Mouse (Mus musculus): Measurements from ENCODE around the gene A530016L24Rik.

A530016L24Rik gene

GRCm38 (mm10) chr12:112503003-112503771, 13.9 kb downstream of the A530016L24Rik start:
- peak; percentile 47 for DNase-seq (ENCODE audit: low spot score)

GRCm38 (mm10) chr12:112506267-112506666, 17.0 kb downstream of the A530016L24Rik start:
- DNase-seq (ENCODE audit: low spot score) = no peak

- DNase-seq (ENCODE audit: low spot score) = no peak
These were observed 18.0 kb downstream of the A530016L24Rik start for GRCm38 (mm10) chr12:112507264-112507663.

- DNase-seq (ENCODE audit: low spot score) = no peak
These were observed 18.7 kb downstream of the A530016L24Rik start for GRCm38 (mm10) chr12:112507984-112508383.

- no peak for DNase-seq (ENCODE audit: low spot score)
These were observed 21.1 kb downstream of the A530016L24Rik start for GRCm38 (mm10) chr12:112510365-112510732.

- DNase-seq (ENCODE audit: low spot score) = peak; percentile 26
These were observed 21.6 kb downstream of the A530016L24Rik start for GRCm38 (mm10) chr12:112510733-112511372.

- DNase-seq (ENCODE audit: low spot score) = no peak
These were observed 25.6 kb downstream of the A530016L24Rik start for GRCm38 (mm10) chr12:112514897-112515296.

- peak; percentile 73 for DNase-seq (ENCODE audit: low spot score)
These were observed 27.6 kb downstream of the A530016L24Rik start, which contains the start of gene Tmem179 for GRCm38 (mm10) chr12:112516697-112517337. TSS of gene Tmem179 (minus strand) at chr12:112516747.

- DNase-seq (ENCODE audit: low spot score) = no peak
These were observed 28.9 kb downstream of the A530016L24Rik start for GRCm38 (mm10) chr12:112518105-112518504.

GRCm38 (mm10) chr12:112533758-112534157, 44.5 kb downstream of the A530016L24Rik start:
- no peak for DNase-seq (ENCODE audit: low spot score)

GRCm38 (mm10) chr12:112537233-112537632, 48.0 kb downstream of the A530016L24Rik start:
- DNase-seq (ENCODE audit: low spot score) = no peak

- DNase-seq (ENCODE audit: low spot score) = no peak
These were observed 49.1 kb downstream of the A530016L24Rik start for GRCm38 (mm10) chr12:112538356-112538755.

- DNase-seq (ENCODE audit: low spot score) = no peak
These were observed 50.3 kb downstream of the A530016L24Rik start for GRCm38 (mm10) chr12:112539466-112539965.

GRCm38 (mm10) chr12:112540321-112540720, 51.1 kb downstream of the A530016L24Rik start:
- no peak for DNase-seq (ENCODE audit: low spot score)

GRCm38 (mm10) chr12:112541483-112542091, 52.3 kb downstream of the A530016L24Rik start:
- DNase-seq (ENCODE audit: low spot score) = no peak

GRCm38 (mm10) chr12:112542257-112542919, 53.1 kb downstream of the A530016L24Rik start:
- no peak for DNase-seq (ENCODE audit: low spot score)

GRCm38 (mm10) chr12:112542920-112543300, 53.7 kb downstream of the A530016L24Rik start:
- peak; percentile 80 for DNase-seq (ENCODE audit: low spot score)

- DNase-seq (ENCODE audit: low spot score) = no peak
These were observed 54.7 kb downstream of the A530016L24Rik start for GRCm38 (mm10) chr12:112543941-112544340.

- peak; percentile 16 for DNase-seq (ENCODE audit: low spot score)
These were observed 55.9 kb downstream of the A530016L24Rik start for GRCm38 (mm10) chr12:112544946-112545701.

- no peak for DNase-seq (ENCODE audit: low spot score)
These were observed 56.9 kb downstream of the A530016L24Rik start for GRCm38 (mm10) chr12:112546110-112546509.

GRCm38 (mm10) chr12:112549287-112549686, 60.0 kb downstream of the A530016L24Rik start:
- DNase-seq (ENCODE audit: low spot score) = no peak

Measured in yolk sac, embryonic 10.5 days (tissue).